Mouse (Mus musculus) small intestine, adult 2 months (tissue): Measurements from ENCODE around the gene Plk2.

Experiments
- CTCF ChIP-seq: fragments of 200-500 bp; IDR thresholded peaks from 2 replicates; pipeline ENCODE4 v1.5.1; 2012; ENCODE audit warnings: low read depth, mild to moderate bottlenecking, control low read depth, inconsistent platforms, low read length, moderate library complexity, mixed read lengths; ENCODE audit not compliant: insufficient replicate concordance, insufficient read length; ENCODE audit errors: extremely low read depth
- POLR2A ChIP-seq: fragments of 200-500 bp; IDR thresholded peaks from 2 replicates; pipeline ENCODE4 v1.6.1; 2012; ENCODE audit warnings: low read depth, mild to moderate bottlenecking, control low read depth, inconsistent platforms, low read length, moderate library complexity

DNA sequence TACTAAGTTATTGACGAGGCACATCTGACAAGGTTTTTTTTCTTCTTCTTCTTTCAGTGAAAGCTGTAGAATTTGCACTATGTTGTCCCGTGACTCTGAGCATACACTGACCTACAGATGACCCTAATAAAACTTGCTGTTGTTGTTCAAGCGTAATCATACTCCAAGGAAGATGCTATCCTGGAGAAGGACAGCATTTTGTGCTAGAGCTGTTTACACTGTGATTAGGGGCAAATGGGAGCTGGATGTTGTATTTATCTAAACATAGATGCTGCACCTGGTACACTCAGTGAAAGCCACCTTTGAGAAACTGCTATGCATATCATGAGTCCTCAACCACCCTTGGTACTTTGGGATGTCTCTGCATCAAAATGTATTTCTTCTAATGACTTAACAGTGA lies 6.6 kb downstream of the Plk2 start:
- no peak for TF ChIP-seq CTCF
- TF ChIP-seq POLR2A: no peak
